Mouse (Mus musculus) adrenal gland (tissue): Measurements from ENCODE around the gene L2hgdh.
"Not testable (repeated sequence)": the region's sequence is repeated elsewhere in the genome, so short reads cannot be mapped to it uniquely, and the experiment has no call there.

Source experiments
- intact Hi-C: fragments of 180-260 bp; cut with DNase I; formaldehyde crosslinking; loops from one replicate; pipeline ENCODE4 v1.15.1; 2025
- microRNA-seq, 2 experiments: library from miRNA; unstranded; fragments of <30 nt; microRNA quantifications; one replicate each; pipeline ENCODE4; 2019

The L2hgdh gene

GRCm38 (mm10) chr12:69676157-69676556 lies 48.5 kb downstream of the L2hgdh start:
- intact Hi-C loops = no loop called here

GRCm38 (mm10) chr12:69674576-69675537 lies 49.8 kb downstream of the L2hgdh start:
- intact Hi-C loops = no loop called here

GRCm38 (mm10) chr12:69674176-69674575 lies 50.5 kb downstream of the L2hgdh start:
- intact Hi-C loops = no loop called here

- intact Hi-C loops = no loop called here
Measured at GRCm38 (mm10) chr12:69666721-69667120, 58.0 kb downstream of the L2hgdh start.

GRCm38 (mm10) chr12:69661658-69662057 lies 63.0 kb downstream of the L2hgdh start:
- intact Hi-C loops = no loop called here

GRCm38 (mm10) chr12:69653973-69654372 lies 70.7 kb downstream of the L2hgdh start:
- intact Hi-C loops = not testable (repeated sequence)

GRCm38 (mm10) chr12:69649511-69649910 lies 75.2 kb downstream of the L2hgdh start:
- intact Hi-C loops = no loop called here

- intact Hi-C loops = no loop called here
Measured at GRCm38 (mm10) chr12:69645821-69646616, 78.7 kb downstream of the L2hgdh start.

- intact Hi-C loops = no loop called here
Measured at GRCm38 (mm10) chr12:69644877-69645276, 79.8 kb downstream of the L2hgdh start.

- intact Hi-C loops = no loop called here
Measured at GRCm38 (mm10) chr12:69642877-69643276, 81.8 kb downstream of the L2hgdh start.

Small RNA genes lying within 50 kb of the gene (microRNA-seq; reads per million reads assigned to microRNA genes)
- 0 reads per million in 2 experiments for gene Mir681
